Mouse (Mus musculus) embryonic fibroblast, embryonic 13.5 days (primary cell): ENCODE measurements around the gene Ap2a1.

Source experiments
- CTCF ChIP-seq: IDR thresholded peaks from 2 replicates; pipeline ENCODE4 v1.5.1; 2011; ENCODE audit warnings: mild to moderate bottlenecking, control low read depth, low read length, moderate library complexity, borderline replicate concordance; ENCODE audit not compliant: insufficient read depth
- POLR2A ChIP-seq: IDR thresholded peaks from 2 replicates; pipeline ENCODE4 v1.6.1; 2011; ENCODE audit warnings: low read depth, mild to moderate bottlenecking, control low read depth, low read length, moderate library complexity

DNA sequence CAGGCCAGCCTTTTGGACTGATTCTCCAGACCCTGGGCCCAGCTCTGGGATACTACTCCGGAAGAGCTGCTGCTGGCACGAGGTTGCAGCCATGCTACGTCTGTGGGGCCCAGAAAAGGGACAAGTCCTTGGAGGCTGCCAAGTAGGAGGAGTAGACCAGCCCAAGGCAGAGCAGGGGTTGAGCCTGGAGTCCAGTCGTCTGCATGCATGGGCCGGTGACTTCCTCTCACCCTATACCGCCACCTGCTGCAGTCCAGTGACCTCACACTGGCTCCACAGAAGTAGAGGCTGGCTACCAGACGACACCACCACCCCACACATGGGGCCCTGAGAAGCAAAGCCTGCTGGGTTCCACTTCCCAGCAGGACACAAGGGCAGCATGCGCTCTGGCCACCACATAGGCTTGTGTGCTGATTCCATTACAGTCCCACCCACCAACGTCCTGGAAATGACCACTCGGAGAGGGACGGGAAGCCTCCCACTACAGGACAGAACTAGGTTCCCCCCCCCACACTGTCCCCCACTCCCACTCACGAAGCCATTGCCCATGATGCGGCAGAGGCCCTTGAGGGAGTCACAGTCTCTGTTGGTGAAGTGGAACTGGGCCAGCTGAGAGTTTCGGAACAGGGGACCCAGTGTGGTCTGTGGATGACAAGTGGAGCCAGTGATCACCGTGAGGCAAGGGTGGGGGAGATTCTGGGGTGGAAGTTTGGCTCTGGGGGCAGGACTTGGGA, 62.9 kb downstream of the Ap2a1 start:
- TF ChIP-seq POLR2A (no peak), CTCF (no peak)
